ENCODE assay signal across 26 mouse cellular contexts in genomic region chr8:119816219-119816618, GRCm38 (mm10). TPM values are rescaled to one million over a fixed set of nuclear protein-coding genes. Genes with fewer than 3 reads are reported as not detected.
DNase-seq lines count a peak whose midpoint lies in the region; ATAC-seq and TF ChIP-seq lines count a peak whose summit lies in the region.
"Had no signal": no experiment of that assay in that cellular context is flagged by ENCODE, and none has a peak within 500 bp of the region (broad histone marks: within the 10 kb centered on the region; RNA-seq: fewer than 3 reads in every experiment).

No protein-coding gene starts in this region.

- ATAC-seq in hindbrain, postnatal 0 days, result no peak
- no peak for ATAC-seq in hindbrain, embryonic 11.5 days (ENCODE audit: low FRiP score)
- no peak for ATAC-seq in stomach, postnatal 0 days (ENCODE audit: low FRiP score, low TSS enrichment)
- no peak for ATAC-seq in monocyte, adult 5-6 weeks (replicated peaks; ENCODE audit: insufficient number of reproducible peaks, low FRiP score, low TSS enrichment, poor library complexity, severe bottlenecking)
- ATAC-seq in granulocyte monocyte progenitor cell, adult 5-6 weeks (replicated peaks; ENCODE audit: poor library complexity, severe bottlenecking), result no peak
- ATAC-seq: forebrain, postnatal 0 days; intestine, embryonic 15.5 days had no signal

- H3K9ac ChIP-seq in hindbrain, postnatal 0 days (replicated peaks; ENCODE audit: low read length), result no peak overlapping the region
- H3K9ac ChIP-seq in hindbrain, embryonic 11.5 days (ENCODE audit: low read depth, low read length), result no peak overlapping the region
- H3K9ac ChIP-seq in stomach, postnatal 0 days (ENCODE audit: low read length), result no peak overlapping the region
- H3K9ac ChIP-seq: forebrain, postnatal 0 days; heart, embryonic 13.5 days; hindbrain, embryonic 15.5 days; intestine, embryonic 15.5 days; limb, embryonic 12.5 days; liver, embryonic 13.5 days; neural tube, embryonic 15.5 days had no signal

- no peak for DNase-seq in hindbrain, postnatal 0 days (ENCODE audit: low spot score)
- no peak for DNase-seq in hindbrain, embryonic 11.5 days (ENCODE audit: low spot score)
- DNase-seq in urinary bladder, adult 2 months (ENCODE audit: low spot score), result peak; percentile 37
- no peak for DNase-seq in urinary bladder, postnatal 10 days (ENCODE audit: low spot score)
- DNase-seq in limb, embryonic 10.5 days (ENCODE audit: low spot score), result no peak
- no peak for DNase-seq in stomach, postnatal 0 days (ENCODE audit: low spot score)
- DNase-seq: adrenal gland, adult 2 months; cerebellum, adult 18-20 months; cerebellum, postnatal 25 days; embryo, embryonic 11 days; forebrain, postnatal 0 days; gastrocnemius, postnatal 14 days; kidney, adult 8-10 months; kidney, postnatal 14 days; liver, embryonic 13.5 days; lung, adult 2 months; lung, postnatal 36 days had no signal

- H3K9me3 ChIP-seq in hindbrain, postnatal 0 days (ENCODE audit: low read length), result no peaks in the 10 kb centered on the region
- H3K9me3 ChIP-seq in hindbrain, embryonic 11.5 days (ENCODE audit: control insufficient read depth, low read length), result no peaks in the 10 kb centered on the region
- no peaks in the 10 kb centered on the region for H3K9me3 ChIP-seq in limb, embryonic 10.5 days (replicated peaks)
- no peaks in the 10 kb centered on the region for H3K9me3 ChIP-seq in stomach, postnatal 0 days (ENCODE audit: control insufficient read depth, low read length)
- H3K9me3 ChIP-seq: heart, embryonic 13.5 days; hindbrain, embryonic 15.5 days; intestine, embryonic 15.5 days; limb, embryonic 12.5 days; liver, embryonic 13.5 days; neural tube, embryonic 15.5 days had no signal

- WGBS in hindbrain, postnatal 0 days, result 58% methylated on average over 6 of the region's 6 CpGs
- WGBS in hindbrain, embryonic 11.5 days, result 76% methylated on average over 6 of the region's 6 CpGs
- 84% methylated on average over 6 of the region's 6 CpGs for WGBS in limb, embryonic 10.5 days
- WGBS in stomach, postnatal 0 days, result 65% methylated on average over 6 of the region's 6 CpGs

- TF ChIP-seq CTCF in hindbrain, postnatal 0 days (IDR thresholded peaks at IDR 0.05; ENCODE audit: low read depth), result no peak
- no peak for TF ChIP-seq CTCF in stomach, postnatal 0 days (IDR thresholded peaks at IDR 0.05; ENCODE audit: low read depth)

- no peak overlapping the region for H3K4me2 ChIP-seq in hindbrain, postnatal 0 days (ENCODE audit: low read depth, low read length)
- H3K4me2 ChIP-seq in hindbrain, embryonic 11.5 days (replicated peaks; ENCODE audit: low read depth, low read length), result no peak overlapping the region
- no peak overlapping the region for H3K4me2 ChIP-seq in stomach, postnatal 0 days (replicated peaks; ENCODE audit: low read depth)
- H3K4me2 ChIP-seq: heart, embryonic 13.5 days; hindbrain, embryonic 15.5 days; intestine, embryonic 15.5 days; limb, embryonic 12.5 days; liver, embryonic 13.5 days; neural tube, embryonic 15.5 days had no signal

- H3K27ac ChIP-seq in hindbrain, postnatal 0 days, result peak overlapping the region; percentile 20; the same call in 1 of the 2 replicates
- no peak overlapping the region for H3K27ac ChIP-seq in hindbrain, embryonic 11.5 days (ENCODE audit: low read depth, low read length)
- peak overlapping the region; percentile 21; the same call in 1 of the 2 replicates for H3K27ac ChIP-seq in limb, embryonic 10.5 days
- H3K27ac ChIP-seq in stomach, postnatal 0 days (replicated peaks), result peak overlapping the region; percentile 82
- H3K27ac ChIP-seq: heart, adult 2 months; heart, embryonic 13.5 days; hindbrain, embryonic 15.5 days; intestine, embryonic 15.5 days; limb, embryonic 12.5 days; liver, embryonic 13.5 days; neural tube, embryonic 15.5 days had no signal

- TF ChIP-seq EP300 in stomach, postnatal 0 days (optimal IDR thresholded peaks at IDR 0.05), result no peak

- peaks cover 6% of the 10 kb centered on the region; the same call in 1 of the 2 replicates for H3K4me1 ChIP-seq in hindbrain, postnatal 0 days (ENCODE audit: insufficient read depth, low read length)
- H3K4me1 ChIP-seq in hindbrain, embryonic 11.5 days (replicated peaks; ENCODE audit: control insufficient read depth, insufficient read depth, low read length), result 0 out of 2 replicates have a peak, but pooled peaks cover 3% of the 10 kb centered on the region
- H3K4me1 ChIP-seq in limb, embryonic 10.5 days, result peaks cover 48% of the 10 kb centered on the region
- peaks cover 10% of the 10 kb centered on the region for H3K4me1 ChIP-seq in stomach, postnatal 0 days (replicated peaks; ENCODE audit: control insufficient read depth, insufficient read depth)

- no peaks in the 10 kb centered on the region for H3K27me3 ChIP-seq in hindbrain, postnatal 0 days (ENCODE audit: insufficient read depth, low read length)
- H3K27me3 ChIP-seq in hindbrain, embryonic 11.5 days (ENCODE audit: control insufficient read depth, insufficient read depth, low read length), result no peaks in the 10 kb centered on the region
- no peaks in the 10 kb centered on the region for H3K27me3 ChIP-seq in limb, embryonic 10.5 days (ENCODE audit: low read depth, poor library complexity, severe bottlenecking)
- H3K27me3 ChIP-seq in stomach, postnatal 0 days (ENCODE audit: control insufficient read depth, insufficient read depth, low read length), result no peaks in the 10 kb centered on the region
- H3K27me3 ChIP-seq: CH12.LX; heart, embryonic 13.5 days; hindbrain, embryonic 15.5 days; intestine, embryonic 15.5 days; limb, embryonic 12.5 days; liver, embryonic 13.5 days; neural tube, embryonic 15.5 days had no signal

- no peaks in the 10 kb centered on the region; the same call in 1 of the 2 replicates for H3K36me3 ChIP-seq in hindbrain, postnatal 0 days (ENCODE audit: insufficient read depth, low read length)
- H3K36me3 ChIP-seq in hindbrain, embryonic 11.5 days (ENCODE audit: control insufficient read depth, insufficient read depth, low read length), result 0 out of 2 replicates have a peak, but pooled peaks cover 3% of the 10 kb centered on the region
- H3K36me3 ChIP-seq in limb, embryonic 10.5 days, result peaks cover 33% of the 10 kb centered on the region
- no peaks in the 10 kb centered on the region for H3K36me3 ChIP-seq in stomach, postnatal 0 days (ENCODE audit: control insufficient read depth, insufficient read depth, low read length)

- H3K4me3 ChIP-seq in hindbrain, postnatal 0 days (ENCODE audit: low read length), result no peak overlapping the region
- H3K4me3 ChIP-seq in hindbrain, embryonic 11.5 days (ENCODE audit: low read depth, low read length), result no peak overlapping the region
- H3K4me3 ChIP-seq in limb, embryonic 10.5 days, result no peak overlapping the region
- H3K4me3 ChIP-seq in stomach, postnatal 0 days (ENCODE audit: low read depth, low read length), result no peak overlapping the region
- H3K4me3 ChIP-seq: heart, adult 2 months; heart, embryonic 13.5 days; hindbrain, embryonic 15.5 days; intestine, embryonic 15.5 days; limb, embryonic 12.5 days; liver, embryonic 13.5 days; neural tube, embryonic 15.5 days had no signal

RNA-seq across cellular contexts. Expression of gene Cotl1, which starts 24.1 kb away (rescaled TPM):
- total RNA-seq in hindbrain, postnatal 0 days (2014; rRNA removed), result 263 and 269 TPM in 2 replicates
- 85.4 and 87.8 TPM in 2 replicates for polyA plus RNA-seq in hindbrain, postnatal 0 days (2015; fragmentation: Nextera tagmentation; extraction: Ambion mirVana)
- 458 and 496 TPM in 2 replicates for polyA plus RNA-seq in hindbrain, embryonic 11.5 days (2014; fragmentation: Nextera tagmentation; extraction: Ambion mirVana)
- polyA plus RNA-seq in urinary bladder, adult 2 months (2012; rRNA removed), result 88.9 and 123 TPM in 2 replicates
- polyA plus RNA-seq in limb, embryonic 10.5 days (2016; fragmentation: Nextera tagmentation; extraction: Ambion mirVana), result 53.2 and 94.6 TPM in 2 replicates
- 100 and 106 TPM in 2 replicates for polyA plus RNA-seq in stomach, postnatal 0 days (2015; fragmentation: Nextera tagmentation; extraction: Ambion mirVana)
- total RNA-seq in monocyte, adult 5-6 weeks (2017), result 289 to 324 TPM (median 310 TPM) in 3 replicates
- total RNA-seq in granulocyte monocyte progenitor cell, adult 5-6 weeks (2014; fragmentation: Nextera tagmentation), result 136 and 152 TPM in 2 replicates
- total RNA-seq in granulocyte monocyte progenitor cell, adult 5-6 weeks (2017), result 127 and 150 TPM in 2 replicates

RNA-seq across cellular contexts. Expression of gene Tldc1, which starts 38.0 kb away (rescaled TPM):
- total RNA-seq in hindbrain, postnatal 0 days (2014; rRNA removed), result 20.2 and 21.2 TPM in 2 replicates
- 7.4 and 8.4 TPM in 2 replicates for polyA plus RNA-seq in hindbrain, postnatal 0 days (2015; fragmentation: Nextera tagmentation; extraction: Ambion mirVana)
- polyA plus RNA-seq in hindbrain, embryonic 11.5 days (2014; fragmentation: Nextera tagmentation; extraction: Ambion mirVana), result 7.8 and 8.5 TPM in 2 replicates
- polyA plus RNA-seq in urinary bladder, adult 2 months (2012; rRNA removed), result 16.0 and 16.4 TPM in 2 replicates
- polyA plus RNA-seq in limb, embryonic 10.5 days (2016; fragmentation: Nextera tagmentation; extraction: Ambion mirVana), result 13.1 and 14.6 TPM in 2 replicates
- 9.1 and 10.7 TPM in 2 replicates for polyA plus RNA-seq in stomach, postnatal 0 days (2015; fragmentation: Nextera tagmentation; extraction: Ambion mirVana)
- total RNA-seq in monocyte, adult 5-6 weeks (2017), result 2.2 to 8.0 TPM (median 3.8 TPM) in 3 replicates
- 7.5 and 11.2 TPM in 2 replicates for total RNA-seq in granulocyte monocyte progenitor cell, adult 5-6 weeks (2014; fragmentation: Nextera tagmentation)
- 2.2 and 3.9 TPM in 2 replicates for total RNA-seq in granulocyte monocyte progenitor cell, adult 5-6 weeks (2017)

RNA-seq across cellular contexts. Expression of gene Klhl36, which starts 45.8 kb away (rescaled TPM):
- 36.6 and 37.3 TPM in 2 replicates for total RNA-seq in hindbrain, postnatal 0 days (2014; rRNA removed)
- polyA plus RNA-seq in hindbrain, postnatal 0 days (2015; fragmentation: Nextera tagmentation; extraction: Ambion mirVana), result 20.6 and 22.0 TPM in 2 replicates
- 9.2 and 9.3 TPM in 2 replicates for polyA plus RNA-seq in hindbrain, embryonic 11.5 days (2014; fragmentation: Nextera tagmentation; extraction: Ambion mirVana)
- 10.6 and 11.6 TPM in 2 replicates for polyA plus RNA-seq in urinary bladder, adult 2 months (2012; rRNA removed)
- 7.2 and 7.9 TPM in 2 replicates for polyA plus RNA-seq in limb, embryonic 10.5 days (2016; fragmentation: Nextera tagmentation; extraction: Ambion mirVana)
- 9.0 and 10.0 TPM in 2 replicates for polyA plus RNA-seq in stomach, postnatal 0 days (2015; fragmentation: Nextera tagmentation; extraction: Ambion mirVana)
- total RNA-seq in monocyte, adult 5-6 weeks (2017), result 8.5 to 16.5 TPM (median 14.2 TPM) in 3 replicates
- total RNA-seq in granulocyte monocyte progenitor cell, adult 5-6 weeks (2014; fragmentation: Nextera tagmentation), result 2.5 and 5.3 TPM in 2 replicates
- total RNA-seq in granulocyte monocyte progenitor cell, adult 5-6 weeks (2017), result 3.5 and 6.7 TPM in 2 replicates
